Mouse (Mus musculus) limb, embryonic 11.5 days (tissue): ENCODE results near the gene Gdf9. TPM values are rescaled to one million over a fixed set of nuclear protein-coding genes. Genes with fewer than 3 reads are reported as not detected.

ENCODE experiments used
- ATAC-seq: fragments of 200-750 bp; cut with Nextera tagmentation; 2 replicates; pipeline ENCODE4 v1.8.0; 2017; ENCODE audit warnings: low read depth; ENCODE audit not compliant: insufficient number of reproducible peaks, low FRiP score, low TSS enrichment
- DNase-seq: peaks from one replicate; pipeline ENCODE4 v3.0.0-alpha.2; 2015; ENCODE audit warnings: low spot score
- H3K27ac ChIP-seq: fragments of 300-500 bp; sonication (generic); replicated peaks from 2 replicates; pipeline ENCODE4 v1.5.1; 2014; ENCODE audit warnings: low read depth, mild to moderate bottlenecking, low read length
- H3K27me3 ChIP-seq: fragments of 300-500 bp; sonication (generic); 2 replicates; pipeline ENCODE4 v1.6.1; 2014; ENCODE audit warnings: mild to moderate bottlenecking, low read length, mixed read lengths; ENCODE audit not compliant: control insufficient read depth, insufficient read depth
- H3K36me3 ChIP-seq: fragments of 300-500 bp; sonication (generic); 2 replicates; pipeline ENCODE4 v1.6.1; 2014; ENCODE audit warnings: mild to moderate bottlenecking, low read length, moderate library complexity, mixed read lengths; ENCODE audit not compliant: control insufficient read depth, insufficient read depth
- H3K4me1 ChIP-seq: fragments of 300-500 bp; sonication (generic); 2 replicates; pipeline ENCODE4 v1.6.1; 2014; ENCODE audit warnings: low read length, mixed read lengths; ENCODE audit not compliant: control insufficient read depth, insufficient read depth
- H3K4me2 ChIP-seq: fragments of 300-500 bp; sonication (generic); 2 replicates; pipeline ENCODE4 v1.6.1; 2014; ENCODE audit warnings: low read depth, mild to moderate bottlenecking, moderate library complexity; ENCODE audit not compliant: severe bottlenecking
- H3K4me3 ChIP-seq: fragments of 300-500 bp; sonication (generic); 2 replicates; pipeline ENCODE4 v1.5.1; 2014; ENCODE audit warnings: low read depth, low read length
- H3K9ac ChIP-seq: fragments of 300-500 bp; sonication (generic); 2 replicates; pipeline ENCODE4 v1.6.1; 2014; ENCODE audit warnings: mild to moderate bottlenecking, low read length
- H3K9me3 ChIP-seq: fragments of 300-500 bp; sonication (generic); 2 replicates; pipeline ENCODE4 v1.6.1; 2016; ENCODE audit warnings: low read length; ENCODE audit not compliant: control insufficient read depth
- WGBS: fragments of 180-500 bp; shearing (Covaris S2); extraction: QIAGEN DNeasy Blood & Tissue Kit; methylation state at CpG from one replicate; pipeline ENCODE4 v1.1.7; 2014; 5-methylcytosine and 5-hydroxymethylcytosine counted together
- polyA plus RNA-seq: library from polyadenylated mRNA; unstranded; fragments of >200 nt; fragmentation: Nextera tagmentation; extraction: Ambion mirVana; gene quantifications from 2 replicates; pipeline ENCODE4 v1.2.1, GENCODE M21; 2014

Gene Gdf9
- polyA plus RNA-seq, 1 experiment from 2014 or later = 0.95 TPM

DNA sequence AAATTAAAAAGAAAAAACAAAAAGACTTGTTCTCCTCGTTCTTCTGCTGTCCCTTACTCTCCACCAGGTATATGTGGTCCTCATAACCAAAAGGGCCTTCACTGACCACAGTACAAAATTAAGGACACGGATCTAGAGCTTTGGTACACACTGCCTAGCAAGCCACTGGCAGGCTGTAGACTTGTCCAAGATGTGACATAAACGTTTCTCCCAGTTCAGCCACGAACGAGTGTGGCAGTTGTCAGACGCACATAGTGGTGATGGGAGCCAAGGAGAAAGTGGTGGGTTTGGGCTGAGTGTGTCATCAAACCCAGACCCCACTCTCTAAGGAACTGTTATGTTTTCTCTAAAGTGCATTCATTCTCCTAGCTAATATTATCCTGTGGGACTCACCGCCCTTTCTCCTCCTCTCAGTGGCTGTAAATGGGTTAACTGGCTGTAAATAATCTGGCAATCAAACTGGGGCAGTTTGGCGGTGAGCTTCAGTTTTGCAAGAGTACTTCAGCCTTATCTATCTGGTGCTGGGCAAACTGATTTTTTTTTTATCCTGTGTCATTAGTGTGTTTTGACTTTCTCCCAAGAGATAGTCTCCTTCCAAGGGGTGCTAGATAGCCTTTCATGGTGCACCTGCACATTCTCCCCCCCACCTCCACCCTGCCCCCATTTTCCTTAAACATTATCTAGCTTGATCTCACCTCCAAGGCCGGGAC is 679 bp downstream of the Gdf9 start:
- 0 out of 2 replicates have a peak overlapping the region, but pooled peaks have one; percentile 12 for H3K9ac ChIP-seq
- peak overlapping the region; percentile 45 for H3K4me2 ChIP-seq
- peaks cover 5% of the 10 kb centered on the region; the same call in 1 of the 2 replicates for H3K4me1 ChIP-seq
- no peaks in the 10 kb centered on the region for H3K9me3 ChIP-seq
- H3K36me3 ChIP-seq = peaks cover 7% of the 10 kb centered on the region
- H3K27ac ChIP-seq = no peak overlapping the region
- ATAC-seq (no peak; the same call in 1 of the 2 replicates), DNase-seq (no peak)
- H3K27me3 ChIP-seq = no peaks in the 10 kb centered on the region
- whole genome bisulfite sequencing = 17% methylated on average over 9 of the region's 9 CpGs
- H3K4me3 ChIP-seq = peak overlapping the region; percentile 69

DNA sequence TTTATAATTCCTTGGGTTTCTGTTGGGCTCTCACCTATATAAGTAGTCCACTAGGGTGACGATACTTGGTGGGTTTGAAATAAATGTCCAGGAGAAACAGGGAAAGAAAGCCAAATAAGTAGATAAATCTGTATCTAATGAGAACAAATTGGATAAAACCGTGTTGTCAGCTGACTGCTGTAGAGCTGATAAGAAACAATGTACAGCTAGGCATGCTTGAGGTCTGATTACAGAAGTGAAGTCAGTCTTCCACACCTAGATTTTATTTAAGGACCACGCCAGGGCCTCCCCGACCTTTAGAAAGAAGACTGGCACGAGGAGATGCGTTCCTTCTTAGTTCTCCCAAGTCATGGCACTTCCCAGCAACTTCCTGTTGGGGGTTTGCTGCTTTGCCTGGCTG is 2.2 kb downstream of the Gdf9 start:
- peaks cover 7% of the 10 kb centered on the region for H3K36me3 ChIP-seq
- DNase-seq = no peak
- H3K4me2 ChIP-seq = no peak overlapping the region
- no peak overlapping the region for H3K27ac ChIP-seq
- WGBS = 73% methylated on average over 6 of the region's 6 CpGs
- ATAC-seq = no peak
- H3K9me3 ChIP-seq = no peaks in the 10 kb centered on the region
- H3K4me1 ChIP-seq = peaks cover 5% of the 10 kb centered on the region; the same call in 1 of the 2 replicates
- no peak overlapping the region for H3K9ac ChIP-seq
- H3K27me3 ChIP-seq = no peaks in the 10 kb centered on the region
- H3K4me3 ChIP-seq = no peak overlapping the region

DNA sequence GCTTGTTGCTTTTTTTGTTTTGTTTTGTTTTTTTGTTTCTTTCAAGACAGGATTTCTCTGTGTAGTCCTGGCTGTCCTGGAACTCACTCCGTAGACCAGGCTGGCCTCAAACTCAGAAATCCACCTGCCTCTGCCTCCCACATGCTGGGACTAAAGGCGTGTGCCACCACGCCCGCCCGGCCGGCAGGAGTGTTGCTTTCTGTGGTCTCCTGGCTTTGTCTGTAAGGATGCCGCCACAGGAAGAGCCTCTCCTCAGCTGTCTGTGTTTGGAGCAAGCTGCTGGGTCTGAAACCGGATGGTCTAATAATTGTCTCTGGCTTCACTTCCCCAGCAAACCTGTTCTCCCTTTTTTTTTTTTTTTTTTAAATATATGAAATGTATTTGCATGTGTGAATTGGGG is 4.7 kb downstream of the Gdf9 start:
- H3K27ac ChIP-seq = no peak overlapping the region
- ATAC-seq = no peak
- WGBS = 78% methylated on average over 8 of the region's 8 CpGs

DNA sequence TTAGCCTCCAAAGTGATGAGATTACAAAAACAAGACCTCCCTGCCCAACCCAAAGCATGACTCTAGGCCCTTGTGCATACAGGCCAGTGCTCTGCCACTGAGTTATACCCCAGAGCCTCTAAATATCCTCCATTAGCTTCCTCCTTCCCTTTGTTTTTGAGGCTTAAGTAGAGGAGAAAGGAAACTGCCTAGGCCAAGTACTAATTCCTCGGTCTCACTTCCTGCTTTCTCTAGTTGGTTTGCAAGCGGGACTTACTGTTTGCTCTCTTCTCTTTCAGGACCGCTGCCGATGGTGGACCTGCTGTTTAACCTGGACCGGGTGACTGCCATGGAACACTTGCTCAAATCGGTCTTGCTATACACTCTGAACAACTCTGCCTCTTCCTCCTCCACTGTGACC is 5.5 kb downstream of the Gdf9 start:
- no peak overlapping the region for H3K9ac ChIP-seq
- no peaks in the 10 kb centered on the region for H3K9me3 ChIP-seq
- H3K4me3 ChIP-seq = no peak overlapping the region
- no peaks in the 10 kb centered on the region for H3K36me3 ChIP-seq
- DNase-seq = no peak
- WGBS = 88% methylated on average over 6 of the region's 6 CpGs
- no peak for ATAC-seq
- H3K4me1 ChIP-seq = no peaks in the 10 kb centered on the region
- no peak overlapping the region for H3K4me2 ChIP-seq
- no peak overlapping the region for H3K27ac ChIP-seq
- no peaks in the 10 kb centered on the region for H3K27me3 ChIP-seq

More for the DNA sequence above, 4.7 kb downstream of the Gdf9 start:
- Histone ChIP-seq H3K9me3 (no peaks in the 10 kb centered on the region), H3K4me3 (no peak overlapping the region), H3K27me3 (no peaks in the 10 kb centered on the region), H3K9ac (no peak overlapping the region), H3K4me2 (no peak overlapping the region), H3K4me1 (no peaks in the 10 kb centered on the region), H3K36me3 (no peaks in the 10 kb centered on the region)
- DNase-seq = no peak

DNA sequence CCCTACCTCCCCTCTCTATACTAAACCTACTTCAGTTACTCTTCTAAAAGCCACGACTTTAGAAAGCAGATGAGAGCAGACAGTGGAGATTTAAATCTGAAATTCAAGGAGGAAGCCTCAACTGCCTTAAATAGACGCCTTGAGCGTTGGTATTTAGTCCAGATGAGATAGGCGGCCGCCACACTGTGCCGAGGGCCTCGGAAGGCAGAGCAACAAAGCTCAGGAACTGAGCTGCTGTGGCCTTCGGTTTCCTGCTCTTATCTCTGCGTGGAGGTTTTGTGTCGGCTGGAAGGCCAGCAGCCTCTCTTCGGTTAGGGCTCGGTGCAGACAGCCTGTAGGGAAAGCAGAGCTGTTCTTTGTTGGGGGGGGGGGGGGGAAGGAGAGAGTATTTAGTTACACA is 11.1 kb downstream of the Gdf9 start:
- ATAC-seq (no peak), DNase-seq (no peak)
- Histone ChIP-seq H3K27ac (no peak overlapping the region), H3K27me3 (no peaks in the 10 kb centered on the region), H3K4me1 (no peaks in the 10 kb centered on the region), H3K9ac (no peak overlapping the region), H3K4me2 (no peak overlapping the region), H3K4me3 (no peak overlapping the region), H3K36me3 (no peaks in the 10 kb centered on the region), H3K9me3 (no peaks in the 10 kb centered on the region)
- WGBS = 50% methylated on average over 12 of the region's 12 CpGs

DNA sequence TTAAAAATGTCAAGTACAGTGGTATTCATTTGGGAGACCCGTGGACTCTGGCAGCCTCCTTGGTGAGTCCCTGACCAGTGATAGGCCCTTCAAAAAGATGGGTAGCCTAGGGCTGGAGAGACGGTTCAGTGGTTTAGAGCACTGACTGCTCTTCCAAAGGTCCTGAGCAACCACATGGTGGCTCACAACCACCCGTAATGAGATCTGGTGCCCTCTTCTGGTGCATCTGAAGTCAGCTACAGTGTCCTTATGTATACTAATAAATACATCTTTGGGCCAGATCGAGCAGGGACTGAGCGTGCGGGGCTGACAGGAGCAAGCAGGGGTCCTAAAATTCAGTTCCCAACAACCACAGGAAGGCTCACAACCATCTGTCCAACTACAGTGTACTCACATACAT is 13.0 kb downstream of the Gdf9 start:
- no peaks in the 10 kb centered on the region for H3K27me3 ChIP-seq
- no peak overlapping the region for H3K4me3 ChIP-seq
- 38% methylated on average over 6 of the region's 6 CpGs for WGBS
- H3K36me3 ChIP-seq = no peaks in the 10 kb centered on the region
- H3K4me1 ChIP-seq = no peaks in the 10 kb centered on the region
- H3K4me2 ChIP-seq = no peak overlapping the region
- no peak overlapping the region for H3K27ac ChIP-seq
- DNase-seq (no peak), ATAC-seq (no peak)
- no peak overlapping the region for H3K9ac ChIP-seq
- no peaks in the 10 kb centered on the region for H3K9me3 ChIP-seq

DNA sequence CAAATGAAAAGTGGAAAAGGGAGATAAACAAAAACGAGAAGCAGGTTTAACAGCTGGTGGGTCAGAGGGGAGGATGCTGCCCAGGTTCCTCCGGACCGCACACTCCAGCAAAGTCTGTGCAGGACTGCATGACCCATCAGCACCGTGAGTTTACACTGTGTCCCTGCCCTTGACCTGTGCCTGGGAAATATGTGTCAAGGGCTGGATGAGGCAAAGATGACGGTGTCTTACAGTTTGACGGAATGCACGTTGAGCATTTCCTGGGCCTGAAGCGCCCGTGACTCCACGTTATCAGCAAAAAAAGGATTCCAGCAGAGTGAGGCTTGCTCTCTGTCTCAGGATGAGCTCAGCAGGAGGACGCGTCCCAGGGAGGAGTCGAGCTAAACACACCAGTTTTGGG is 14.7 kb downstream of the Gdf9 start:
- no peak overlapping the region for H3K4me3 ChIP-seq
- DNase-seq (no peak), ATAC-seq (no peak)
- H3K9me3 ChIP-seq = no peaks in the 10 kb centered on the region
- no peak overlapping the region for H3K9ac ChIP-seq
- H3K4me1 ChIP-seq = 0 out of 2 replicates have a peak, but pooled peaks cover 2% of the 10 kb centered on the region
- no peak overlapping the region for H3K27ac ChIP-seq
- WGBS = 74% methylated on average over 13 of the region's 13 CpGs
- H3K36me3 ChIP-seq = no peaks in the 10 kb centered on the region
- no peaks in the 10 kb centered on the region for H3K27me3 ChIP-seq
- no peak overlapping the region for H3K4me2 ChIP-seq

DNA sequence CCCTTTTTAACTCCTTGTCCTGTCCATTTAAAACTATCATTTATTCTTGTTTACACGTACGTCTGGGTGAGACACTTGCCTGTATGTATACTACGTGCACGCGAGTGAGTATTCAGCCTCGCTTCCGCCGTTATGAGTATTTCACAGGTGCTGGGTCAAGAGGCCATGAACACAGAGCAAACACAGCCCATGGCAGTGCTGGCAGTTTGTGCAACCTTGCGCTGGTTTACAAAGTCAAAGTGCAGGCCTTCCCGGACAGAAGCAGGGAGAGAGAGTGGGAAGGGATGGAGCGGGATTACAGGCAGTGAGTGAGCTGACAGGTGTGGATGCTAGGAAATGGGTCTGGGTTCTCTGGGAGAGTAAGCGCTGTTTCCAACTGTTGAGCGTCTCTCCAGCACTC is 15.4 kb downstream of the Gdf9 start:
- Histone ChIP-seq H3K4me1 (0 out of 2 replicates have a peak, but pooled peaks cover 2% of the 10 kb centered on the region), H3K27me3 (no peaks in the 10 kb centered on the region), H3K4me3 (no peak overlapping the region), H3K4me2 (no peak overlapping the region), H3K36me3 (no peaks in the 10 kb centered on the region), H3K9me3 (no peaks in the 10 kb centered on the region), H3K9ac (no peak overlapping the region), H3K27ac (no peak overlapping the region)
- WGBS = 87% methylated on average over 13 of the region's 13 CpGs
- DNase-seq (no peak), ATAC-seq (no peak)

DNA sequence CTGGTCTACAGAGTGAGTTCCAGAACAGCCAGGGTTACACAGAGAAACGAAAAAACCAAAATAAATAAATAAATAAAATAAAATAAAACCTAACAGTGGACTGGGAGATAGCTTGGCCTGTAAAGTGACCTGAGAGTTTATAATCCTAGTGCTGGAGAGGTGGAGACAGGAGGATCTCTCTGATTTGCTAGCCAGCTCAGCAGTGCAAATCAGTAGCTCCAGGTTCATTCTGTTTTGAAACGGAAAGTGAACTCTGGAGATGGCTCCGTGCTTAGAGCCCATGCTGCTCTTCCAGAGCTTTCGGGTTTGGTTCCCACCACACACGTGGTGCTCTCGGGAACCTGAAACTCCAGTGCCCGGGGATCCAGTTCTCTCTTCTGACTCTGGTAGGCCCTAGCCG is 17.2 kb downstream of the Gdf9 start:
- H3K4me2 ChIP-seq = no peak overlapping the region
- ATAC-seq (no peak), DNase-seq (no peak)
- H3K4me1 ChIP-seq = 0 out of 2 replicates have a peak, but pooled peaks cover 2% of the 10 kb centered on the region
- WGBS = 84% methylated on average over 8 of the region's 8 CpGs
- H3K4me3 ChIP-seq = no peak overlapping the region
- no peaks in the 10 kb centered on the region for H3K27me3 ChIP-seq
- H3K9ac ChIP-seq = no peak overlapping the region
- H3K9me3 ChIP-seq = no peaks in the 10 kb centered on the region
- no peak overlapping the region for H3K27ac ChIP-seq
- H3K36me3 ChIP-seq = no peaks in the 10 kb centered on the region
